Mouse (Mus musculus) adrenal gland, postnatal 4 days (tissue): ENCODE data around the gene Mga. TPM values are rescaled to one million over a fixed set of nuclear protein-coding genes. Genes with fewer than 3 reads are reported as not detected.

ENCODE experiments used
- DNase-seq, 2 experiments: peaks; one replicate each; pipeline ENCODE4 v3.0.0; 2021 to 2022; ENCODE audit warnings: low spot score in 2 of 2, mixed read lengths in 2 of 2
- total RNA-seq, 2 experiments: library from RNA; stranded (reverse); gene quantifications; 2 replicates each; pipeline ENCODE4 v1.2.3; 2021

Mga gene
- total RNA-seq, 2 experiments from 2014 or later: 56.9 to 58.7 TPM

- no peak for DNase-seq
These were observed 89.3 kb downstream of the Mga start for GRCm38 (mm10) chr2:119986369-119986768.

- DNase-seq: no peak
These were observed 90.4 kb downstream of the Mga start for GRCm38 (mm10) chr2:119987441-119987840.

- no peak for DNase-seq
These were observed 91.9 kb downstream of the Mga start for GRCm38 (mm10) chr2:119988952-119989351.

- DNase-seq: no peak
These were observed 93.9 kb downstream of the Mga start for GRCm38 (mm10) chr2:119990881-119991280.

GRCm38 (mm10) chr2:119992349-119992748, 95.3 kb downstream of the Mga start:
- no peak for DNase-seq

- DNase-seq: no peak
These were observed 96.5 kb downstream of the Mga start for GRCm38 (mm10) chr2:119993515-119993914.

GRCm38 (mm10) chr2:119994839-119995238, 97.8 kb downstream of the Mga start:
- DNase-seq: no peak

GRCm38 (mm10) chr2:119995391-119996281, 98.6 kb downstream of the Mga start:
- DNase-seq: no peak

GRCm38 (mm10) chr2:119997354-119997753, 100.3 kb downstream of the Mga start:
- no peak for DNase-seq

- no peak for DNase-seq
These were observed 102.7 kb downstream of the Mga start for GRCm38 (mm10) chr2:119999731-120000130.

- DNase-seq: no peak
These were observed 104.0 kb downstream of the Mga start for GRCm38 (mm10) chr2:120000882-120001584.

- no peak for DNase-seq
These were observed 104.9 kb downstream of the Mga start for GRCm38 (mm10) chr2:120001956-120002355.

GRCm38 (mm10) chr2:120003970-120004369, 106.9 kb downstream of the Mga start:
- no peak for DNase-seq

- DNase-seq: no peak
These were observed 109.7 kb downstream of the Mga start for GRCm38 (mm10) chr2:120006696-120007095.

GRCm38 (mm10) chr2:120007680-120008210, 110.7 kb downstream of the Mga start:
- no peak for DNase-seq

- no peak for DNase-seq
These were observed 111.6 kb downstream of the Mga start for GRCm38 (mm10) chr2:120008672-120009071.

GRCm38 (mm10) chr2:120011462-120012200, 114.6 kb downstream of the Mga start:
- no peak for DNase-seq

- DNase-seq: no peak
These were observed 115.9 kb downstream of the Mga start for GRCm38 (mm10) chr2:120012924-120013323.

GRCm38 (mm10) chr2:120013831-120014486, 116.9 kb downstream of the Mga start:
- DNase-seq: no peak

- no peak for DNase-seq
These were observed 118.9 kb downstream of the Mga start for GRCm38 (mm10) chr2:120015882-120016281.

- DNase-seq: no peak
These were observed 120.6 kb downstream of the Mga start for GRCm38 (mm10) chr2:120017599-120017998.
